Mouse (Mus musculus) MEL (cell line): ENCODE measurements around the gene Dusp16.

Source experiments
- CTCF ChIP-seq, 3 experiments: IDR thresholded peaks in 2 of 3; conservative IDR thresholded peaks in 1 of 3; 2 replicates each; pipeline ENCODE4 v1.5.1; 2011 to 2012; ENCODE audit warnings: low read length in 3 of 3, low read depth in 2 of 3, mild to moderate bottlenecking in 2 of 3, improper control_type of control experiment in 1 of 3, inconsistent platforms in 1 of 3, mixed read lengths in 1 of 3, moderate library complexity in 1 of 3; ENCODE audit not compliant: control insufficient read depth in 1 of 3, insufficient read depth in 1 of 3, poor library complexity in 1 of 3, severe bottlenecking in 1 of 3
- HCFC1 ChIP-seq: IDR thresholded peaks from 2 replicates; pipeline ENCODE4 v1.6.1; 2012; ENCODE audit warnings: low read depth, mild to moderate bottlenecking, inconsistent platforms, low read length, improper control_type of control experiment, moderate library complexity
- POLR2A ChIP-seq, 2 experiments: IDR thresholded peaks; 2 replicates each; pipeline ENCODE4 v1.6.1; 2011 to 2012; ENCODE audit warnings: low read length in 2 of 2, mild to moderate bottlenecking in 2 of 2, control low read depth in 1 of 2, improper control_type of control experiment in 1 of 2, low read depth in 1 of 2, moderate library complexity in 1 of 2; ENCODE audit not compliant: control insufficient read depth in 1 of 2, insufficient read depth in 1 of 2, poor library complexity in 1 of 2
- POLR2AphosphoS2 ChIP-seq: IDR thresholded peaks from 2 replicates; pipeline ENCODE4 v1.6.1; 2011; ENCODE audit warnings: low read length, improper control_type of control experiment
- POLR2AphosphoS5 ChIP-seq: IDR thresholded peaks from 2 replicates; pipeline ENCODE4 v1.6.1; 2012; ENCODE audit warnings: low read depth, borderline replicate concordance, mild to moderate bottlenecking, inconsistent platforms, low read length, moderate library complexity, mixed read lengths
- UBTF ChIP-seq: IDR thresholded peaks from 2 replicates; pipeline ENCODE4 v1.6.1; 2012; ENCODE audit warnings: low read depth, mild to moderate bottlenecking, inconsistent platforms, low read length, improper control_type of control experiment, moderate library complexity, borderline replicate concordance; ENCODE audit not compliant: insufficient read depth

- no peak for TF ChIP-seq POLR2AphosphoS2
- no peak for TF ChIP-seq CTCF (IDR thresholded peaks at IDR 0.05 in 2 of 3, conservative IDR thresholded peaks at IDR 0.05 in 1 of 3; ENCODE audit: control insufficient read depth in 1 of 3, insufficient read depth in 1 of 3, low read depth in 2 of 3, low read length in 3 of 3, poor library complexity in 1 of 3, severe bottlenecking in 1 of 3)
- no peak for TF ChIP-seq POLR2A (IDR thresholded peaks at IDR 0.05; ENCODE audit: control insufficient read depth in 1 of 2, insufficient read depth in 1 of 2, low read depth in 1 of 2, low read length in 2 of 2, poor library complexity in 1 of 2)
- no peak for TF ChIP-seq UBTF
- TF ChIP-seq HCFC1 = no peak
- no peak for TF ChIP-seq POLR2AphosphoS5
These were observed 801 bp upstream of the Dusp16 start for GRCm38 (mm10) chr6:134793046-134793806.
